Mouse (Mus musculus) embryonic facial prominence, embryonic 10.5 days (tissue): Measurements from ENCODE around the gene Tnk2. TPM values are rescaled to one million over a fixed set of nuclear protein-coding genes. Genes with fewer than 3 reads are reported as not detected.

Source experiments
- DNase-seq: peaks from one replicate; pipeline ENCODE4 v3.0.0-alpha.2; 2017; ENCODE audit warnings: low spot score
- H3K27ac ChIP-seq: fragments of 300-500 bp; sonication (generic); replicated peaks from 2 replicates; pipeline ENCODE4 v1.5.1; 2016; ENCODE audit warnings: mild to moderate bottlenecking
- H3K27me3 ChIP-seq: fragments of 300-500 bp; sonication (generic); replicated peaks from 2 replicates; pipeline ENCODE4 v1.6.1; 2016; ENCODE audit warnings: low read depth, mild to moderate bottlenecking; ENCODE audit not compliant: poor library complexity, severe bottlenecking
- H3K36me3 ChIP-seq: fragments of 300-500 bp; sonication (generic); replicated peaks from 2 replicates; pipeline ENCODE4 v1.6.1; 2016; ENCODE audit warnings: mild to moderate bottlenecking, moderate library complexity
- H3K4me1 ChIP-seq: fragments of 300-500 bp; sonication (generic); 2 replicates; pipeline ENCODE4 v1.6.1; 2016
- H3K4me3 ChIP-seq: fragments of 300-500 bp; sonication (generic); 2 replicates; pipeline ENCODE4 v1.5.1; 2016; ENCODE audit warnings: mild to moderate bottlenecking, moderate library complexity
- H3K9me3 ChIP-seq: fragments of 300-500 bp; sonication (generic); 2 replicates; pipeline ENCODE4 v1.6.1; 2016; ENCODE audit warnings: mild to moderate bottlenecking
- WGBS: fragments of 180-500 bp; shearing (Covaris S2); methylation state at CpG from one replicate; pipeline ENCODE4 v1.1.7; 2016; 5-methylcytosine and 5-hydroxymethylcytosine counted together
- polyA plus RNA-seq: library from polyadenylated mRNA; unstranded; fragments of >200 nt; fragmentation: Nextera tagmentation; extraction: Ambion mirVana; gene quantifications from 2 replicates; pipeline ENCODE4 v1.2.1, GENCODE M21; 2016

The Tnk2 gene
- polyA plus RNA-seq, 1 experiment from 2014 or later = 8.7 TPM

GRCm38 (mm10) chr16:32654071-32654733 is 10.5 kb downstream of the Tnk2 start:
- Histone ChIP-seq H3K4me3 (no peak overlapping the region), H3K36me3 (peaks cover 19% of the 10 kb centered on the region; the same call in 1 of the 2 replicates), H3K27me3 (no peaks in the 10 kb centered on the region), H3K4me1 (peaks cover 25% of the 10 kb centered on the region), H3K9me3 (no peaks in the 10 kb centered on the region), H3K27ac (no peak overlapping the region)
- 75% methylated on average over 6 of the region's 6 CpGs for WGBS
- DNase-seq = no peak

GRCm38 (mm10) chr16:32655534-32655933 is 11.9 kb downstream of the Tnk2 start:
- Histone ChIP-seq H3K4me1 (peaks cover 38% of the 10 kb centered on the region), H3K9me3 (no peaks in the 10 kb centered on the region), H3K4me3 (no peak overlapping the region), H3K27ac (no peak overlapping the region), H3K27me3 (no peaks in the 10 kb centered on the region), H3K36me3 (peaks cover 19% of the 10 kb centered on the region; the same call in 1 of the 2 replicates)
- WGBS = 90% methylated on average over 4 of the region's 4 CpGs
- DNase-seq = no peak

DNA sequence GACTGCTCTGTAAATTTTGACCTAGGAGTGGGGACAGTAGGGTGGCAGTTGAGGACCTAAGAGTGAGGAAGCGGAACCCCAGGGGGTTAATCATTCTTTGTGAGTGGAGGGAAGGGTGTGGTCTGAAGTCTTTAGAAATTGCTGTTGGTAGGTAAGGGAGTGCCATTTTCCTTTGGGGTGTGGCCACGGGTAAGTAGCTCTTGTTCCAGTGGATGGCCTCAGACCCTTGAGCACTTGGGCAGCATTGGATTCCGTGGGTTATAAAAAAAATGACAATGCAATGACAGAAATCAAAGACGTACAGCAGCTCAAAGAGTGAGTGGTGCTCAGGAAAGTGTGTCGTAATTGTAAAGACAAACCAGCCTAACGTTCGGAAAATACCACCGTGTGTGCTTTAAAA is 12.6 kb downstream of the Tnk2 start:
- Histone ChIP-seq H3K4me1 (peaks cover 46% of the 10 kb centered on the region), H3K27me3 (no peaks in the 10 kb centered on the region), H3K9me3 (no peaks in the 10 kb centered on the region), H3K36me3 (peaks cover 12% of the 10 kb centered on the region; the same call in 1 of the 2 replicates), H3K27ac (no peak overlapping the region), H3K4me3 (no peak overlapping the region)
- WGBS = 89% methylated on average over 8 of the region's 8 CpGs
- DNase-seq = no peak

DNA sequence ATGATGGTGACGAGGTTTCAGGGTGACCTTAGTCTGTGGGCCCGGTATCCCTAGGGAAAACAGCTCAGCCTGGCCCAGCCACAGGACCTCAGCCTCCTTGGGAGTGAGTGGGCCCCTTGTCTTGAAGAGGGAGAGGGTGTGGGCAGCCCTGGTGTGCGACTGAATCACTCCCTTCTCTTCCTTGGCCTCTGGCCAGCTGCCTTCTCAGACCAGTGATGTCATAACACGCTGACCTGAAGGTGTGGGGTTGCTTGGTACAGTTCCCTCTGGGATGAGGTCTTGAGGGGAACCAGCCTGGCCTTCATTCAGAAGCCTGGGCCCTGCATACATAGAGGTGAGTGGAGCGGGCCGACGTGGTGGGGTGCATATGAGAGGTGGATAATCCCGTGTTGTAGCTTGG is 13.1 kb downstream of the Tnk2 start:
- H3K27me3 ChIP-seq = no peaks in the 10 kb centered on the region
- no peak for DNase-seq
- no peak overlapping the region for H3K4me3 ChIP-seq
- peaks cover 9% of the 10 kb centered on the region; the same call in 1 of the 2 replicates for H3K36me3 ChIP-seq
- H3K27ac ChIP-seq = no peak overlapping the region
- no peaks in the 10 kb centered on the region for H3K9me3 ChIP-seq
- 80% methylated on average over 8 of the region's 8 CpGs for WGBS
- peaks cover 51% of the 10 kb centered on the region for H3K4me1 ChIP-seq

GRCm38 (mm10) chr16:32657498-32658250 is 14.0 kb downstream of the Tnk2 start:
- Histone ChIP-seq H3K27me3 (no peaks in the 10 kb centered on the region), H3K4me3 (no peak overlapping the region), H3K36me3 (peaks cover 9% of the 10 kb centered on the region; the same call in 1 of the 2 replicates), H3K9me3 (no peaks in the 10 kb centered on the region), H3K27ac (no peak overlapping the region), H3K4me1 (peaks cover 57% of the 10 kb centered on the region)
- no peak for DNase-seq
- 93% methylated on average over 16 of the region's 16 CpGs for WGBS

DNA sequence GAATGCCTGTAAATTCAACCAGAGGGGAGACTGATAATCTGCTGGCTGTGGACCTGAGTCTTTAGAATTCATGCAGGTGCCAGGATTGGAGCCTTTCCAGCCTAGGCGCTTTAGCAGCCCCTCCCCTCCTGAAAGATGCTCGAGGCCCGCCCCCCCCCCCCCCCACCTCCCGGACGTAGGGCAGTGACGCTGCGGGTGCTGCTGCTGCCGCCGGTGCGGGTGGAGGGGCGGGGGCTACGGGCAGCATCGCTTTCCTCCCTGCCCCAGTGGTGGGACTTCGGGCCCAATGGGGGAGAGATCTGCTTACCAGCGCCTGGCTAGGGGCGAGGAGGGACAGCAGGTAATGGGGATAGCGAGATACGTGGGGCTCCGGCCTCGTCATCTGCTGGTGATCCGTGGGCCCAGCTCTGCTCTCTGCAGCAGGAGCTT is 15.1 kb downstream of the Tnk2 start:
- H3K36me3 ChIP-seq = peaks cover 12% of the 10 kb centered on the region
- no peaks in the 10 kb centered on the region for H3K9me3 ChIP-seq
- peak; percentile 48 for DNase-seq
- WGBS = 4% methylated on average over 17 of the region's 21 CpGs
- H3K4me1 ChIP-seq = peaks cover 64% of the 10 kb centered on the region
- H3K4me3 ChIP-seq = peak overlapping the region; percentile 55
- H3K27me3 ChIP-seq = no peaks in the 10 kb centered on the region
- peak overlapping the region; percentile 59 for H3K27ac ChIP-seq

GRCm38 (mm10) chr16:32659385-32659784 is 15.7 kb downstream of the Tnk2 start:
- peak overlapping the region; percentile 59; the same call in 1 of the 2 replicates for H3K27ac ChIP-seq
- H3K4me1 ChIP-seq = peaks cover 60% of the 10 kb centered on the region

DNA sequence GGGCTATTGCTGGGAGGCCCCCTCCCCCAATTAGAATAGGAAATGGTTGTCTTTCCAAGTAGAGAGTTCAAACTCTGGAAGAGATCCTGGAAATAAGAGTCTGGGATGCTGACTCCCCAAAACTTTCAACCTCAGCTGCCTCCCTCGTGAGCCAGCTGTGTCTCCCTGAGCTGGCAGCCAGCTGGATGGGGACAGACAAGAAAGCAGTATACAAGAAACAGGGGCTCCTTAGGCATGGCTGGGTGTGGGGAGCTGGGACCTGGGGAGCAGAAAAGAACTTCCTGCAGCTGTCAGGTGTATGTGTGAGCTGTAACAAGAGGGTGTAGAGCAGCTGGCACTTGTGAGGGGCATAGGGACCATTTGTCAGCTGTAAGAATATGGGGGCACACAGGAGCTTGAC is 16.4 kb downstream of the Tnk2 start:
- H3K9me3 ChIP-seq = no peaks in the 10 kb centered on the region
- DNase-seq = no peak
- WGBS = 54% methylated on average over 1 of the region's 1 CpGs
- H3K36me3 ChIP-seq = peaks cover 9% of the 10 kb centered on the region
- H3K27me3 ChIP-seq = no peaks in the 10 kb centered on the region
- 0 out of 2 replicates have a peak overlapping the region, but pooled peaks have one; percentile 14 for H3K27ac ChIP-seq
- no peak overlapping the region for H3K4me3 ChIP-seq
- H3K4me1 ChIP-seq = peaks cover 60% of the 10 kb centered on the region

More at GRCm38 (mm10) chr16:32659385-32659784, 15.7 kb downstream of the Tnk2 start:
- H3K4me3 ChIP-seq = peak overlapping the region; percentile 55
- no peaks in the 10 kb centered on the region for H3K9me3 ChIP-seq
- peaks cover 12% of the 10 kb centered on the region for H3K36me3 ChIP-seq
- no peaks in the 10 kb centered on the region for H3K27me3 ChIP-seq
- DNase-seq = peak; percentile 61
- 8% methylated on average over 8 of the region's 8 CpGs for WGBS

- DNase-seq = no peak
- WGBS = 40% methylated on average over 10 of the region's 10 CpGs
- Histone ChIP-seq H3K9me3 (no peaks in the 10 kb centered on the region), H3K36me3 (peaks cover 11% of the 10 kb centered on the region), H3K27ac (peak overlapping the region; percentile 77), H3K4me1 (peaks cover 63% of the 10 kb centered on the region), H3K4me3 (no peak overlapping the region), H3K27me3 (no peaks in the 10 kb centered on the region)
These were observed 17.1 kb downstream of the Tnk2 start for GRCm38 (mm10) chr16:32660557-32661321.

GRCm38 (mm10) chr16:32661493-32661921 is 17.8 kb downstream of the Tnk2 start:
- DNase-seq = no peak
- 62% methylated on average over 10 of the region's 10 CpGs for WGBS
- Histone ChIP-seq H3K27me3 (no peaks in the 10 kb centered on the region), H3K4me3 (no peak overlapping the region), H3K36me3 (peaks cover 15% of the 10 kb centered on the region), H3K27ac (peak overlapping the region; percentile 77), H3K4me1 (peaks cover 71% of the 10 kb centered on the region), H3K9me3 (no peaks in the 10 kb centered on the region)

- H3K4me1 ChIP-seq = peaks cover 76% of the 10 kb centered on the region
- WGBS = 88% methylated on average over 7 of the region's 7 CpGs
- H3K9me3 ChIP-seq = no peaks in the 10 kb centered on the region
- DNase-seq = no peak
- H3K27me3 ChIP-seq = no peaks in the 10 kb centered on the region
- peaks cover 17% of the 10 kb centered on the region for H3K36me3 ChIP-seq
- peak overlapping the region; percentile 77; the same call in 1 of the 2 replicates for H3K27ac ChIP-seq
- H3K4me3 ChIP-seq = no peak overlapping the region
These were observed 18.7 kb downstream of the Tnk2 start for GRCm38 (mm10) chr16:32662372-32662771.

DNA sequence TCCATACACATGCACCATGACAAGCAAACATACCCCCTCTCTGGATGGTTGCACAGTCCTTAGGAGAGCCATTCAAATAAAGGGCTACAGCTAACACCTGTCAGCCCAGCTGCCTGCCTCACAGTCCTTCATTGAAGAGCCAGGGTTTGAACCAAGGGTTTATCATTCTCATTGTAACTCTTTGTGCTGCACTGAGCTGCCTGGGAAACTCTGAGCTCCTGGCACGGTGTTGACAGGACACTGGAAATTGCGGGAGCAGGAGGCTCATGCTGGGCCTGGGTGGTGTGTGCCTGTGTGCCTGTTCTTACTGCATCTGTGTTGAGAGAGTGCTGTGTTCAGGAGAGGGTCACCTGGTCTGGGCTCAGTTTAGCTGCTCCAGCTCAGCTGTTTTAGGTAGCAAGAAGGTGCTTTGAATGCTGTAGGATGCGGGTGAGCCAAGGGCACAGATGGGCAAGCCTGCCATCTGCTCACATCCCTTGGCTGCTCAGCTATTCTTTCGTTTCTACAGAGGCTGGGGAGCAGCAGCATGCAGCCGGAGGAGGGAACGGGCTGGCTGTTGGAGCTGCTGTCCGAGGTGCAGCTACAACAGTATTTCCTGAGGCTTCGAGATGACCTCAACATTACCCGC is 19.7 kb downstream of the Tnk2 start:
- H3K4me1 ChIP-seq = peaks cover 76% of the 10 kb centered on the region
- WGBS = 82% methylated on average over 9 of the region's 9 CpGs
- peaks cover 23% of the 10 kb centered on the region for H3K36me3 ChIP-seq

More for the DNA sequence above, 19.7 kb downstream of the Tnk2 start:
- no peak for DNase-seq
- H3K4me3 ChIP-seq = no peak overlapping the region
- no peaks in the 10 kb centered on the region for H3K9me3 ChIP-seq
- H3K27ac ChIP-seq = 0 out of 2 replicates have a peak overlapping the region, but pooled peaks have one; percentile 19
- H3K27me3 ChIP-seq = no peaks in the 10 kb centered on the region
